Mouse (Mus musculus): ENCODE data around the gene Slc9a9. TPM values are rescaled to one million over a fixed set of nuclear protein-coding genes. Genes with fewer than 3 reads are reported as not detected.

Slc9a9 gene
- total and polyA plus RNA-seq, 2 experiments from 2014 or later = 6.0 to 6.7 TPM

GRCm38 (mm10) chr9:95113157-95114135 lies 443.7 kb downstream of the Slc9a9 start:
- Histone ChIP-seq H3K4me2 (ENCODE audit: low read depth, low read length, poor library complexity, severe bottlenecking) (no peak overlapping the region), H3K4me3 (ENCODE audit: low read depth, low read length) (no peak overlapping the region), H3K9me3 (ENCODE audit: low read length) (no peaks in the 10 kb centered on the region), H3K9ac (replicated peaks; ENCODE audit: low read length, poor library complexity, severe bottlenecking) (no peak overlapping the region), H3K27me3 (ENCODE audit: insufficient read depth, low read length) (no peaks in the 10 kb centered on the region), H3K4me1 (ENCODE audit: insufficient read depth, low read length) (no peaks in the 10 kb centered on the region), H3K36me3 (ENCODE audit: insufficient read depth, low read length) (no peaks in the 10 kb centered on the region), H3K27ac (ENCODE audit: low read depth, low read length) (no peak overlapping the region)
- no peak for TF ChIP-seq CTCF (IDR thresholded peaks at IDR 0.05)
- WGBS = 33% methylated on average over 12 of the region's 12 CpGs
- DNase-seq (ENCODE audit: low spot score) = peak; percentile 55
- ATAC-seq (ENCODE audit: low FRiP score) = no peak

GRCm38 (mm10) chr9:95120062-95120461 lies 450.4 kb downstream of the Slc9a9 start:
- Histone ChIP-seq H3K9ac (replicated peaks; ENCODE audit: low read length, poor library complexity, severe bottlenecking) (no peak overlapping the region), H3K27me3 (ENCODE audit: insufficient read depth, low read length) (no peaks in the 10 kb centered on the region), H3K4me1 (ENCODE audit: insufficient read depth, low read length) (0 out of 2 replicates have a peak, but pooled peaks cover 3% of the 10 kb centered on the region), H3K36me3 (ENCODE audit: insufficient read depth, low read length) (no peaks in the 10 kb centered on the region), H3K27ac (ENCODE audit: low read depth, low read length) (no peak overlapping the region), H3K4me3 (ENCODE audit: low read depth, low read length) (no peak overlapping the region), H3K4me2 (ENCODE audit: low read depth, low read length, poor library complexity, severe bottlenecking) (no peak overlapping the region), H3K9me3 (ENCODE audit: low read length) (no peaks in the 10 kb centered on the region)
- TF ChIP-seq CTCF (IDR thresholded peaks at IDR 0.05) = no peak
- WGBS = 61% methylated on average over 4 of the region's 4 CpGs
- no peak for ATAC-seq (ENCODE audit: low FRiP score)
- no peak for DNase-seq (ENCODE audit: low spot score)

GRCm38 (mm10) chr9:95121151-95121835 lies 451.6 kb downstream of the Slc9a9 start:
- DNase-seq (ENCODE audit: low spot score) (no peak), ATAC-seq (ENCODE audit: low FRiP score) (no peak)
- 24% methylated on average over 11 of the region's 11 CpGs for WGBS
- Histone ChIP-seq H3K9ac (replicated peaks; ENCODE audit: low read length, poor library complexity, severe bottlenecking) (no peak overlapping the region), H3K4me1 (ENCODE audit: insufficient read depth, low read length) (0 out of 2 replicates have a peak, but pooled peaks cover 3% of the 10 kb centered on the region), H3K4me3 (ENCODE audit: low read depth, low read length) (no peak overlapping the region), H3K9me3 (ENCODE audit: low read length) (no peaks in the 10 kb centered on the region), H3K36me3 (ENCODE audit: insufficient read depth, low read length) (no peaks in the 10 kb centered on the region), H3K27ac (ENCODE audit: low read depth, low read length) (no peak overlapping the region), H3K27me3 (ENCODE audit: insufficient read depth, low read length) (no peaks in the 10 kb centered on the region), H3K4me2 (ENCODE audit: low read depth, low read length, poor library complexity, severe bottlenecking) (no peak overlapping the region)
- TF ChIP-seq CTCF (IDR thresholded peaks at IDR 0.05) = no peak

GRCm38 (mm10) chr9:95125683-95126082 lies 456.0 kb downstream of the Slc9a9 start:
- ATAC-seq (ENCODE audit: low FRiP score) = no peak
- Histone ChIP-seq H3K36me3 (ENCODE audit: insufficient read depth, low read length) (no peaks in the 10 kb centered on the region), H3K27ac (ENCODE audit: low read depth, low read length) (no peak overlapping the region), H3K9ac (replicated peaks; ENCODE audit: low read length, poor library complexity, severe bottlenecking) (no peak overlapping the region), H3K9me3 (ENCODE audit: low read length) (no peaks in the 10 kb centered on the region), H3K27me3 (ENCODE audit: insufficient read depth, low read length) (no peaks in the 10 kb centered on the region), H3K4me2 (ENCODE audit: low read depth, low read length, poor library complexity, severe bottlenecking) (no peak overlapping the region), H3K4me1 (ENCODE audit: insufficient read depth, low read length) (0 out of 2 replicates have a peak, but pooled peaks cover 3% of the 10 kb centered on the region), H3K4me3 (ENCODE audit: low read depth, low read length) (no peak overlapping the region)
- TF ChIP-seq CTCF (IDR thresholded peaks at IDR 0.05) = no peak
- WGBS = 79% methylated on average over 1 of the region's 1 CpGs
- no peak for DNase-seq (ENCODE audit: low spot score)

DNA sequence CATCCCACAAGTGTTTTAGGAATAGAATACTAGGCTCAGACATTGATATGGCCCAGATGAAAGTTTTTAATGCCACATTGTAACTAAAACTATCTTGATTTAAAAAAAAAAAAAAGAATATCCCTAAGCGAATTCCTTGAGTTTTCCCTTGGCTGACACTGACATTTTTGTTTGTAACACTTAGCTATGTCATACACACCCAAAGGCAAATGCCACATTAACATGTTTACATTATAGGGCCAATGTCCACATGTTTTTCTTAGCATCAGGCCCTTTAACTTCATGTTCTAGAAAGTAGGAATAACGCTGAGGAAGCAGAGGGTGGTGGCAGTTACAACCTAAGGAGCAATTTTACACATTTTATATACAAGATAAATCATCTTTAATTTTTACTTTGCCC lies 458.1 kb downstream of the Slc9a9 start:
- H3K9ac ChIP-seq (replicated peaks; ENCODE audit: low read length, poor library complexity, severe bottlenecking) = no peak overlapping the region
- no peaks in the 10 kb centered on the region for H3K9me3 ChIP-seq (ENCODE audit: low read length)
- H3K4me3 ChIP-seq (ENCODE audit: low read depth, low read length) = no peak overlapping the region
- H3K36me3 ChIP-seq (ENCODE audit: insufficient read depth, low read length) = no peaks in the 10 kb centered on the region
- no peak for TF ChIP-seq CTCF (IDR thresholded peaks at IDR 0.05)
- no peaks in the 10 kb centered on the region for H3K27me3 ChIP-seq (ENCODE audit: insufficient read depth, low read length)
- H3K4me1 ChIP-seq (ENCODE audit: insufficient read depth, low read length) = no peaks in the 10 kb centered on the region
- ATAC-seq (ENCODE audit: low FRiP score) = no peak
- 93% methylated on average over 2 of the region's 2 CpGs for WGBS
- DNase-seq (ENCODE audit: low spot score) = no peak
- no peak overlapping the region for H3K4me2 ChIP-seq (ENCODE audit: low read depth, low read length, poor library complexity, severe bottlenecking)
- no peak overlapping the region for H3K27ac ChIP-seq (ENCODE audit: low read depth, low read length)
